Mouse (Mus musculus): ENCODE measurements around the gene Traf3. TPM values are rescaled to one million over a fixed set of nuclear protein-coding genes. Genes with fewer than 3 reads are reported as not detected.
A peak's percentile ranks its signal among the peaks of the same experiment; 100 is the strongest.

Traf3 gene
- polyA plus RNA-seq, 1 experiment from 2014 or later, result 22.0 TPM

GRCm38 (mm10) chr12:111266592-111266991 is 100.4 kb downstream of the Traf3 start:
- Histone ChIP-seq H3K27ac (replicated peaks; ENCODE audit: low read depth, low read length) (no peak overlapping the region), H3K4me1 (ENCODE audit: control insufficient read depth, insufficient read depth, low read length) (no peaks in the 10 kb centered on the region), H3K9ac (replicated peaks; ENCODE audit: low read length) (no peak overlapping the region), H3K4me3 (replicated peaks; ENCODE audit: low read depth, low read length) (no peak overlapping the region), H3K9me3 (ENCODE audit: control insufficient read depth, low read length) (no peaks in the 10 kb centered on the region), H3K27me3 (ENCODE audit: control insufficient read depth, insufficient read depth, low read length) (peaks cover 18% of the 10 kb centered on the region), H3K4me2 (ENCODE audit: low read length) (no peak overlapping the region), H3K36me3 (ENCODE audit: control insufficient read depth, insufficient read depth, low read length) (peaks cover 31% of the 10 kb centered on the region)
- ATAC-seq (ENCODE audit: low FRiP score, low TSS enrichment) (no peak), DNase-seq (no peak)
- WGBS, result 72% methylated on average over 12 of the region's 12 CpGs

GRCm38 (mm10) chr12:111267673-111268325 is 101.6 kb downstream of the Traf3 start:
- Histone ChIP-seq H3K27ac (replicated peaks; ENCODE audit: low read depth, low read length) (no peak overlapping the region), H3K9ac (replicated peaks; ENCODE audit: low read length) (no peak overlapping the region), H3K27me3 (ENCODE audit: control insufficient read depth, insufficient read depth, low read length) (peaks cover 30% of the 10 kb centered on the region), H3K4me1 (ENCODE audit: control insufficient read depth, insufficient read depth, low read length) (no peaks in the 10 kb centered on the region), H3K9me3 (ENCODE audit: control insufficient read depth, low read length) (no peaks in the 10 kb centered on the region), H3K4me3 (replicated peaks; ENCODE audit: low read depth, low read length) (no peak overlapping the region), H3K4me2 (ENCODE audit: low read length) (no peak overlapping the region), H3K36me3 (ENCODE audit: control insufficient read depth, insufficient read depth, low read length) (peaks cover 23% of the 10 kb centered on the region)
- DNase-seq (no peak), ATAC-seq (ENCODE audit: low FRiP score, low TSS enrichment) (no peak)
- 75% methylated on average over 4 of the region's 4 CpGs for WGBS

- DNase-seq, result no peak
- Histone ChIP-seq H3K9me3 (ENCODE audit: control insufficient read depth, low read length) (no peaks in the 10 kb centered on the region), H3K4me3 (replicated peaks; ENCODE audit: low read depth, low read length) (no peak within 1 kb of the TSS), H3K4me2 (ENCODE audit: low read length) (no peak within 1 kb of the TSS), H3K9ac (replicated peaks; ENCODE audit: low read length) (no peak within 1 kb of the TSS), H3K36me3 (ENCODE audit: control insufficient read depth, insufficient read depth, low read length) (peaks cover 9% of the 10 kb centered on the region; the same call in 1 of the 2 replicates), H3K4me1 (ENCODE audit: control insufficient read depth, insufficient read depth, low read length) (peaks cover 14% of the 10 kb centered on the region; the same call in 1 of the 2 replicates), H3K27me3 (ENCODE audit: control insufficient read depth, insufficient read depth, low read length) (peaks cover 59% of the 10 kb centered on the region), H3K27ac (replicated peaks; ENCODE audit: low read depth, low read length) (no peak within 1 kb of the TSS)
- WGBS, result 37% methylated on average over 25 of the region's 25 CpGs
- no peak for ATAC-seq (ENCODE audit: low FRiP score, low TSS enrichment)
These were observed 104.6 kb downstream of the Traf3 start, which contains the start of gene Amn for GRCm38 (mm10) chr12:111270629-111271277. Amn (plus strand) TSS chr12:111271095.

- peaks cover 14% of the 10 kb centered on the region; the same call in 1 of the 2 replicates for H3K4me1 ChIP-seq (ENCODE audit: control insufficient read depth, insufficient read depth, low read length)
These were observed 105.2 kb downstream of the Traf3 start for GRCm38 (mm10) chr12:111271406-111271805.

GRCm38 (mm10) chr12:111271966-111272365 is 105.8 kb downstream of the Traf3 start:
- no peak overlapping the region for H3K4me3 ChIP-seq (replicated peaks; ENCODE audit: low read depth, low read length)

More at GRCm38 (mm10) chr12:111271406-111271805, 105.2 kb downstream of the Traf3 start:
- Histone ChIP-seq H3K4me2 (ENCODE audit: low read length) (no peak overlapping the region), H3K9me3 (ENCODE audit: control insufficient read depth, low read length) (no peaks in the 10 kb centered on the region), H3K36me3 (ENCODE audit: control insufficient read depth, insufficient read depth, low read length) (peaks cover 5% of the 10 kb centered on the region; the same call in 1 of the 2 replicates), H3K27ac (replicated peaks; ENCODE audit: low read depth, low read length) (no peak overlapping the region), H3K27me3 (ENCODE audit: control insufficient read depth, insufficient read depth, low read length) (peaks cover 65% of the 10 kb centered on the region), H3K4me3 (replicated peaks; ENCODE audit: low read depth, low read length) (no peak overlapping the region), H3K9ac (replicated peaks; ENCODE audit: low read length) (no peak overlapping the region)
- no peak for DNase-seq
- ATAC-seq (ENCODE audit: low FRiP score, low TSS enrichment), result no peak
- WGBS, result 8% methylated on average over 28 of the region's 28 CpGs

GRCm38 (mm10) chr12:111272420-111272819 is 106.2 kb downstream of the Traf3 start:
- Histone ChIP-seq H3K4me3 (replicated peaks; ENCODE audit: low read depth, low read length) (no peak overlapping the region), H3K27me3 (ENCODE audit: control insufficient read depth, insufficient read depth, low read length) (peaks cover 75% of the 10 kb centered on the region), H3K9me3 (ENCODE audit: control insufficient read depth, low read length) (no peaks in the 10 kb centered on the region), H3K36me3 (ENCODE audit: control insufficient read depth, insufficient read depth, low read length) (peaks cover under 1% of the 10 kb centered on the region; the same call in 1 of the 2 replicates), H3K9ac (replicated peaks; ENCODE audit: low read length) (no peak overlapping the region), H3K4me1 (ENCODE audit: control insufficient read depth, insufficient read depth, low read length) (peaks cover 14% of the 10 kb centered on the region; the same call in 1 of the 2 replicates), H3K4me2 (ENCODE audit: low read length) (no peak overlapping the region), H3K27ac (replicated peaks; ENCODE audit: low read depth, low read length) (no peak overlapping the region)
- WGBS, result 17% methylated on average over 12 of the region's 12 CpGs
- ATAC-seq (ENCODE audit: low FRiP score, low TSS enrichment), result no peak
- DNase-seq, result peak; percentile 82

More at GRCm38 (mm10) chr12:111271966-111272365, 105.8 kb downstream of the Traf3 start:
- H3K27ac ChIP-seq (replicated peaks; ENCODE audit: low read depth, low read length), result no peak overlapping the region
- 20% methylated on average over 8 of the region's 8 CpGs for WGBS
- H3K9ac ChIP-seq (replicated peaks; ENCODE audit: low read length), result no peak overlapping the region
- peaks cover 71% of the 10 kb centered on the region for H3K27me3 ChIP-seq (ENCODE audit: control insufficient read depth, insufficient read depth, low read length)
- no peak overlapping the region for H3K4me2 ChIP-seq (ENCODE audit: low read length)
- ATAC-seq (ENCODE audit: low FRiP score, low TSS enrichment) (no peak), DNase-seq (no peak)
- H3K4me1 ChIP-seq (ENCODE audit: control insufficient read depth, insufficient read depth, low read length), result peaks cover 14% of the 10 kb centered on the region; the same call in 1 of the 2 replicates
- no peaks in the 10 kb centered on the region for H3K9me3 ChIP-seq (ENCODE audit: control insufficient read depth, low read length)
- H3K36me3 ChIP-seq (ENCODE audit: control insufficient read depth, insufficient read depth, low read length), result peaks cover 5% of the 10 kb centered on the region; the same call in 1 of the 2 replicates

- DNase-seq, result no peak
- Histone ChIP-seq H3K36me3 (ENCODE audit: control insufficient read depth, insufficient read depth, low read length) (no peaks in the 10 kb centered on the region), H3K4me3 (replicated peaks; ENCODE audit: low read depth, low read length) (peak overlapping the region; percentile 40), H3K9ac (replicated peaks; ENCODE audit: low read length) (peak overlapping the region; percentile 43; the same call in 1 of the 2 replicates), H3K4me2 (ENCODE audit: low read length) (peak overlapping the region; percentile 67), H3K27me3 (ENCODE audit: control insufficient read depth, insufficient read depth, low read length) (peaks cover 76% of the 10 kb centered on the region), H3K4me1 (ENCODE audit: control insufficient read depth, insufficient read depth, low read length) (peaks cover 14% of the 10 kb centered on the region; the same call in 1 of the 2 replicates), H3K9me3 (ENCODE audit: control insufficient read depth, low read length) (no peaks in the 10 kb centered on the region), H3K27ac (replicated peaks; ENCODE audit: low read depth, low read length) (no peak overlapping the region)
- ATAC-seq (ENCODE audit: low FRiP score, low TSS enrichment), result no peak
- 3% methylated on average over 28 of the region's 28 CpGs for WGBS
These were observed 107.8 kb downstream of the Traf3 start for GRCm38 (mm10) chr12:111274006-111274405.

GRCm38 (mm10) chr12:111274447-111275149 is 108.4 kb downstream of the Traf3 start:
- Histone ChIP-seq H3K36me3 (ENCODE audit: control insufficient read depth, insufficient read depth, low read length) (no peaks in the 10 kb centered on the region), H3K4me3 (replicated peaks; ENCODE audit: low read depth, low read length) (peak overlapping the region; percentile 40), H3K4me1 (ENCODE audit: control insufficient read depth, insufficient read depth, low read length) (peaks cover 14% of the 10 kb centered on the region; the same call in 1 of the 2 replicates), H3K27me3 (ENCODE audit: control insufficient read depth, insufficient read depth, low read length) (peaks cover 76% of the 10 kb centered on the region), H3K27ac (replicated peaks; ENCODE audit: low read depth, low read length) (no peak overlapping the region), H3K4me2 (ENCODE audit: low read length) (peak overlapping the region; percentile 67), H3K9ac (replicated peaks; ENCODE audit: low read length) (peak overlapping the region; percentile 43), H3K9me3 (ENCODE audit: control insufficient read depth, low read length) (no peaks in the 10 kb centered on the region)
- peak; percentile 55 for DNase-seq
- 4% methylated on average over 77 of the region's 80 CpGs for WGBS
- ATAC-seq (ENCODE audit: low FRiP score, low TSS enrichment), result 0 out of 2 replicates have a peak, but pooled peaks have one; percentile 27
